ENCODE assay signal across 9 mouse cellular contexts in the genomic region with DNA sequence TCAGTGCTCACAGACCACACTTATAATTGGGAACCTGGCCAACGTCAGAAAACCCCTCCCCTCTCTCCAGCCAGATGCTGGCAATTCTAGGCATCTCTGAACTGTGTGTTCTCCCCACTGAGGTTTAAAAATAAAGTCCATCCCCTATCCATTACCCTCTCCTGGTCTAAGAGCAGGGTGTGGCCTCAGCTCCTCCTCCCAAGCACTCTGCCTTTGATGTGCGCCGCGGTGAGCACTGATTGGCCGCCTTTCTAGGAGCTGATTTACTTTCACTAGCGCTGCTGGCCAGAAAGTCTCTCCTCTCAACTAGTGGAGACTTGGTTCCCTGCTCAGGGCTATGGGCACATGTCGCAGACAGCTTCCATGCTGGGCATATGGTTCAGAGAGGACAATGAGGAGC. TPM values are rescaled to one million over a fixed set of nuclear protein-coding genes. Genes with fewer than 3 reads are reported as not detected.
DNase-seq lines count a peak whose midpoint lies in the region; ATAC-seq and TF ChIP-seq lines count a peak whose summit lies in the region.
"Had no signal": no experiment of that assay in that cellular context is flagged by ENCODE, and none has a peak within 500 bp of the region (broad histone marks: within the 10 kb centered on the region; RNA-seq: fewer than 3 reads in every experiment).

No protein-coding gene starts in this region.

- H3K4me2 ChIP-seq in midbrain, embryonic 15.5 days: no peak overlapping the region
- H3K4me2 ChIP-seq in heart, embryonic 16.5 days (ENCODE audit: low read depth, low read length): peak overlapping the region; percentile 31
- H3K4me2 ChIP-seq in limb, embryonic 15.5 days: no peak overlapping the region
- peak overlapping the region; percentile 21 for H3K4me2 ChIP-seq in myocyte (ENCODE audit: low read depth)
- H3K4me2 ChIP-seq: hindbrain, embryonic 15.5 days had no signal

- no peaks in the 10 kb centered on the region for H3K36me3 ChIP-seq in midbrain, embryonic 10.5 days
- H3K36me3 ChIP-seq in midbrain, embryonic 15.5 days (replicated peaks): no peaks in the 10 kb centered on the region
- H3K36me3 ChIP-seq in heart, embryonic 16.5 days (ENCODE audit: control insufficient read depth, insufficient read depth): no peaks in the 10 kb centered on the region
- H3K36me3 ChIP-seq in limb, embryonic 15.5 days: 0 out of 2 replicates have a peak, but pooled peaks cover 3% of the 10 kb centered on the region
- no peaks in the 10 kb centered on the region for H3K36me3 ChIP-seq in myocyte (ENCODE audit: control insufficient read depth, insufficient read depth)
- H3K36me3 ChIP-seq: hindbrain, embryonic 15.5 days had no signal

- no peak for ATAC-seq in midbrain, embryonic 15.5 days (replicated peaks)
- peak; percentile 59 for ATAC-seq in heart, embryonic 16.5 days (replicated peaks; ENCODE audit: extremely low read depth, insufficient read depth, low FRiP score)
- peak; percentile 61 for ATAC-seq in limb, embryonic 15.5 days (ENCODE audit: insufficient number of reproducible peaks, low FRiP score, low TSS enrichment, low read depth)

- H3K4me1 ChIP-seq in midbrain, embryonic 10.5 days: peaks cover 62% of the 10 kb centered on the region
- peaks cover 36% of the 10 kb centered on the region for H3K4me1 ChIP-seq in midbrain, embryonic 15.5 days
- H3K4me1 ChIP-seq in heart, embryonic 16.5 days (ENCODE audit: control insufficient read depth, insufficient read depth, low read length): peaks cover 54% of the 10 kb centered on the region
- H3K4me1 ChIP-seq in limb, embryonic 15.5 days: peaks cover 51% of the 10 kb centered on the region

- no peak overlapping the region for H3ac ChIP-seq in myocyte (ENCODE audit: control insufficient read depth, insufficient read length)

- no peak overlapping the region for H3K4me3 ChIP-seq in midbrain, embryonic 10.5 days
- no peak overlapping the region for H3K4me3 ChIP-seq in midbrain, embryonic 15.5 days
- no peak overlapping the region for H3K4me3 ChIP-seq in heart, embryonic 16.5 days (ENCODE audit: low read length)
- H3K4me3 ChIP-seq in limb, embryonic 15.5 days: no peak overlapping the region
- H3K4me3 ChIP-seq in myocyte: no peak overlapping the region
- H3K4me3 ChIP-seq: hindbrain, embryonic 15.5 days had no signal

- 6% methylated on average over 7 of the region's 7 CpGs for WGBS in midbrain, embryonic 10.5 days
- 13% methylated on average over 7 of the region's 7 CpGs for WGBS in midbrain, embryonic 15.5 days
- WGBS in heart, embryonic 16.5 days: 12% methylated on average over 7 of the region's 7 CpGs
- 13% methylated on average over 7 of the region's 7 CpGs for WGBS in limb, embryonic 15.5 days

- TF ChIP-seq POLR2A in myocyte (IDR thresholded peaks at IDR 0.05; ENCODE audit: insufficient read length, low read depth): no peak

- DNase-seq in midbrain, embryonic 10.5 days (ENCODE audit: low spot score): peak; percentile 60
- peak; percentile 88 for DNase-seq in embryo, embryonic 10 days (ENCODE audit: low spot score)
- no peak for DNase-seq in natural killer cell, adult 2 months (ENCODE audit: low spot score in 2 of 2)
- no peak for DNase-seq in spleen, postnatal 10 days (ENCODE audit: low spot score in 2 of 2)

- H3K79me2 ChIP-seq in myocyte (ENCODE audit: control insufficient read depth, insufficient read depth): peaks cover 27% of the 10 kb centered on the region

- no peak overlapping the region for H3K9ac ChIP-seq in midbrain, embryonic 15.5 days
- H3K9ac ChIP-seq in heart, embryonic 16.5 days (ENCODE audit: low read length): peak overlapping the region; percentile 3; the same call in 1 of the 2 replicates
- no peak overlapping the region for H3K9ac ChIP-seq in limb, embryonic 15.5 days
- H3K9ac ChIP-seq: hindbrain, embryonic 15.5 days had no signal

- H3K27ac ChIP-seq in midbrain, embryonic 10.5 days (replicated peaks): 0 out of 2 replicates have a peak overlapping the region, but pooled peaks have one; percentile 38
- H3K27ac ChIP-seq in midbrain, embryonic 15.5 days: no peak overlapping the region
- no peak overlapping the region for H3K27ac ChIP-seq in heart, embryonic 16.5 days (ENCODE audit: low read length)
- H3K27ac ChIP-seq in limb, embryonic 15.5 days: peak overlapping the region; percentile 22; the same call in 1 of the 2 replicates
- H3K27ac ChIP-seq: hindbrain, embryonic 15.5 days had no signal

- H3K9me3 ChIP-seq in midbrain, embryonic 10.5 days (replicated peaks): no peaks in the 10 kb centered on the region
- H3K9me3 ChIP-seq in midbrain, embryonic 15.5 days: no peaks in the 10 kb centered on the region
- H3K9me3 ChIP-seq in heart, embryonic 16.5 days (replicated peaks; ENCODE audit: control insufficient read depth, low read length): no peaks in the 10 kb centered on the region
- H3K9me3 ChIP-seq in limb, embryonic 15.5 days: no peaks in the 10 kb centered on the region
- H3K9me3 ChIP-seq: hindbrain, embryonic 15.5 days had no signal

- no peaks in the 10 kb centered on the region for H3K27me3 ChIP-seq in midbrain, embryonic 10.5 days (ENCODE audit: low read depth, poor library complexity, severe bottlenecking)
- H3K27me3 ChIP-seq in midbrain, embryonic 15.5 days (replicated peaks): no peaks in the 10 kb centered on the region
- H3K27me3 ChIP-seq in heart, embryonic 16.5 days (ENCODE audit: control insufficient read depth, insufficient read depth, low read length): no peaks in the 10 kb centered on the region
- no peaks in the 10 kb centered on the region for H3K27me3 ChIP-seq in limb, embryonic 15.5 days
- no peaks in the 10 kb centered on the region for H3K27me3 ChIP-seq in myocyte (ENCODE audit: control insufficient read depth, insufficient read depth, insufficient read length)
- H3K27me3 ChIP-seq: hindbrain, embryonic 15.5 days had no signal

TF ChIP-seq in myocyte, 11 proteins besides CTCF, POLR2A, EP300 and RAD21:
- no peak for TF ChIP-seq REST (IDR thresholded peaks at IDR 0.05; ENCODE audit: insufficient read depth, insufficient read length)
- TF ChIP-seq MYOD1 (IDR thresholded peaks at IDR 0.05; ENCODE audit: control insufficient read depth in 1 of 3, insufficient read length in 2 of 3, low read depth in 2 of 3): no peak
TF ChIP-seq in myocyte: peak in this region for 0.

RNA-seq across cellular contexts. Expression of gene Rapgef1, which starts 47.1 kb away (rescaled TPM):
- 14.4 and 15.4 TPM in 2 replicates for polyA plus RNA-seq in midbrain, embryonic 10.5 days (2016; fragmentation: Nextera tagmentation; extraction: Ambion mirVana)
- 24.2 and 25.6 TPM in 2 replicates for polyA plus RNA-seq in midbrain, embryonic 15.5 days (2015; fragmentation: Nextera tagmentation; extraction: Ambion mirVana)
- polyA plus RNA-seq in heart, embryonic 16.5 days (2015; fragmentation: Nextera tagmentation; extraction: Ambion mirVana): 11.3 and 12.9 TPM in 2 replicates
- polyA plus RNA-seq in limb, embryonic 15.5 days (2015; fragmentation: Nextera tagmentation; extraction: Ambion mirVana): 15.9 and 17.1 TPM in 2 replicates
- 74.5 TPM for polyA plus RNA-seq in myocyte (2012; fragmentation: generic; extraction: Trizol)

Comparison
In these comparisons a context has a peak if more than half of its experiments do, and no peak if none do; other contexts are left out.
1. H3K27ac ChIP-seq: peak in midbrain, embryonic 10.5 days (single experiment) and limb, embryonic 15.5 days (single experiment); none in midbrain, embryonic 15.5 days (single experiment) and heart, embryonic 16.5 days (single experiment).
2. DNase-seq: peak in midbrain, embryonic 10.5 days (single experiment) and embryo, embryonic 10 days (single experiment); none in natural killer cell, adult 2 months (0 of 2) and spleen, postnatal 10 days (0 of 2).
3. H3K4me2 ChIP-seq: peak in heart, embryonic 16.5 days (single experiment) and myocyte (single experiment); none in midbrain, embryonic 15.5 days (single experiment) and limb, embryonic 15.5 days (single experiment).